Mouse (Mus musculus) left cerebral cortex, postnatal 10 days (tissue): ENCODE results near the gene Ubald1. TPM values are rescaled to one million over a fixed set of nuclear protein-coding genes. Genes with fewer than 3 reads are reported as not detected.

Experiments used
- DNase-seq, 2 experiments: peaks; one replicate each; pipeline ENCODE4 v3.0.0; 2021 to 2022; ENCODE audit warnings: low spot score in 2 of 2, mixed read lengths in 1 of 2; ENCODE audit errors: extremely low spot score in 1 of 2
- intact Hi-C: fragments of 180-260 bp; cut with DNase I; formaldehyde crosslinking; loops from one replicate; pipeline ENCODE4 v1.15.1; 2025
- total RNA-seq, 2 experiments: library from RNA; stranded (reverse); gene quantifications; 2 replicates each; pipeline ENCODE4 v1.2.3; 2021

The Ubald1 gene
- total RNA-seq, 2 experiments from 2014 or later = 70.4 to 70.6 TPM

GRCm38 (mm10) chr16:4837631-4838030 is 42.5 kb downstream of the Ubald1 start:
- intact Hi-C loops = no loop called here
- DNase-seq = no peak

- no peak for DNase-seq
- intact Hi-C loops = no loop called here
Measured at GRCm38 (mm10) chr16:4835191-4835590, 44.9 kb downstream of the Ubald1 start, which contains the start of gene 4930562C15Rik. Gene 4930562C15Rik, plus strand, starts transcription at chr16:4835416.

- DNase-seq = no peak
- intact Hi-C loops = no loop called here
Measured at GRCm38 (mm10) chr16:4833858-4834257, 46.3 kb downstream of the Ubald1 start.

GRCm38 (mm10) chr16:4831650-4832419 is 48.3 kb downstream of the Ubald1 start:
- DNase-seq = peak in 1 of 2 experiments; percentile 57
- intact Hi-C loops = no loop called here

GRCm38 (mm10) chr16:4829271-4829900 is 50.7 kb downstream of the Ubald1 start:
- intact Hi-C loops = no loop called here
- no peak for DNase-seq

GRCm38 (mm10) chr16:4827639-4828038 is 52.5 kb downstream of the Ubald1 start:
- intact Hi-C loops = no loop called here
- no peak for DNase-seq

Other genes with a start within 250 kb of the Ubald1 start
- 1 to 10 TPM; 5.1 to 6.4 TPM for gene Vasn, start 240.4 kb downstream of the Ubald1 start, total RNA-seq
- 10 to 100 TPM; 58.7 to 59.0 TPM for gene Dnaja3, start 240.3 kb downstream of the Ubald1 start, total RNA-seq
- 100 to 1,000 TPM in 1 of 2 experiments, 10 to 100 TPM in 1; 84.6 to 108 TPM for gene Coro7, start 200.5 kb downstream of the Ubald1 start, total RNA-seq
- 10 to 100 TPM; 12.6 to 13.0 TPM for gene Nmral1, start 161.0 kb downstream of the Ubald1 start, total RNA-seq
- gene Hmox2, start 154.0 kb downstream of the Ubald1 start, total RNA-seq = 10 to 100 TPM; 75.4 to 83.2 TPM
- gene Cdip1, start 90.0 kb downstream of the Ubald1 start, total RNA-seq = 100 to 1,000 TPM; 128 to 130 TPM
- gene 4930562C15Rik, start 44.9 kb downstream of the Ubald1 start, total RNA-seq = not detected
- 100 to 1,000 TPM; 176 to 182 TPM for gene Mgrn1, start 5.9 kb upstream of the Ubald1 start, total RNA-seq
- gene Nudt16l1, start 58.4 kb upstream of the Ubald1 start, total RNA-seq = 10 to 100 TPM; 69.3 to 73.0 TPM
- 10 to 100 TPM; 47.3 to 51.6 TPM for gene Anks3, start 83.9 kb upstream of the Ubald1 start, total RNA-seq
- not detected for gene Sept12, start 117.5 kb upstream of the Ubald1 start, total RNA-seq
- not detected for gene Smim22, start 127.0 kb upstream of the Ubald1 start, total RNA-seq
- 100 to 1,000 TPM; 150 to 160 TPM for gene Rogdi, start 133.2 kb upstream of the Ubald1 start, total RNA-seq
- gene Glyr1, start 169.5 kb upstream of the Ubald1 start, total RNA-seq = 100 to 1,000 TPM; 156 to 160 TPM
- gene Ubn1, start 169.7 kb upstream of the Ubald1 start, total RNA-seq = 10 to 100 TPM; 38.1 to 38.9 TPM